Mouse (Mus musculus): ENCODE results near the gene Cdk2ap2.

GRCm38 (mm10) chr19:4068717-4069410 lies 28.1 kb upstream of the Cdk2ap2 start:
- no peak for TF ChIP-seq POLR2A (IDR thresholded peaks at IDR 0.05; ENCODE audit: control insufficient read depth, extremely low read depth, insufficient read depth, low read length, poor library complexity)
- no peak for TF ChIP-seq CTCF (IDR thresholded peaks at IDR 0.05; ENCODE audit: borderline replicate concordance, control insufficient read depth, extremely low read depth, insufficient read depth, low read length, poor library complexity)

All from thymus, adult 2 months (tissue).